Mouse (Mus musculus) hindbrain, embryonic 10.5 days (tissue): ENCODE measurements at regions not wholly inside any gene's neighbourhood (a gene's known extent, or its start where the extent isn't known, plus 50 kb on each side); places are given as distances from the start of the nearest gene placed in this dataset.

Experiments used
- DNase-seq: peaks from one replicate; pipeline ENCODE4 v3.0.0-alpha.2; 2017; ENCODE audit warnings: low spot score
- H3K27ac ChIP-seq: fragments of 300-500 bp; sonication (generic); 2 replicates; pipeline ENCODE4 v1.5.1; 2016; ENCODE audit warnings: mild to moderate bottlenecking, moderate library complexity
- H3K27me3 ChIP-seq: fragments of 300-500 bp; sonication (generic); 2 replicates; pipeline ENCODE4 v1.6.1; 2016; ENCODE audit warnings: mild to moderate bottlenecking; ENCODE audit not compliant: poor library complexity, insufficient read depth, severe bottlenecking
- H3K36me3 ChIP-seq: fragments of 300-500 bp; sonication (generic); 2 replicates; pipeline ENCODE4 v1.6.1; 2016; ENCODE audit warnings: mild to moderate bottlenecking, moderate library complexity
- H3K4me1 ChIP-seq: fragments of 300-500 bp; sonication (generic); replicated peaks from 2 replicates; pipeline ENCODE4 v1.6.1; 2016; ENCODE audit warnings: mild to moderate bottlenecking
- H3K4me3 ChIP-seq: fragments of 300-500 bp; sonication (generic); 2 replicates; pipeline ENCODE4 v1.5.1; 2016; ENCODE audit warnings: mild to moderate bottlenecking, moderate library complexity
- H3K9me3 ChIP-seq: fragments of 300-500 bp; sonication (generic); 2 replicates; pipeline ENCODE4 v1.6.1; 2016; ENCODE audit warnings: mild to moderate bottlenecking, moderate library complexity
- WGBS: fragments of 180-500 bp; shearing (Covaris S2); methylation state at CpG from one replicate; pipeline ENCODE4 v1.1.7; 2016; 5-methylcytosine and 5-hydroxymethylcytosine counted together

DNA sequence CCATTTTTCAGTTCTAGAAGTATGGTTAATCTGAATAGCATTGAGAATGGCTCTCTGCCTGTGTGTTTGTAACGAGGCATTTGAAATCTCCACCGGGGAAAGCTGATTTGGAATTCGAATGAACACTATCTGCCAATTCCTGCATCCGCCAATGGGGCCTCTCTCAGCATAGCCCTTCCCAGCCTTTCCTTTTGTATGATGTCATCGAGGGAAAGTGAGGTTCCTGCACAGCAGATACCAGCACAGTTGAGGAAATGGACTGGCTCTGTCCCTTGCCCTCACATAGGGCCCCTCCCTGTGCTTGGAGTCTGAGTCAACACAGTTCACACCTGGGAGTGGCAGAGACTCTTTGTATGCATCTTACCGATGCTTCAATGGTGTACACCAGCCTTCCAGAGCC, 253.0 kb downstream of the Bcor start:
- 78% methylated on average over 6 of the region's 6 CpGs for WGBS
- Histone ChIP-seq H3K4me3 (no peak overlapping the region), H3K4me1 (0 out of 2 replicates have a peak, but pooled peaks cover 3% of the 10 kb centered on the region), H3K27ac (no peak overlapping the region), H3K36me3 (no peaks in the 10 kb centered on the region), H3K9me3 (no peaks in the 10 kb centered on the region), H3K27me3 (peaks cover 75% of the 10 kb centered on the region)
- DNase-seq: no peak

- Histone ChIP-seq H3K36me3 (no peaks in the 10 kb centered on the region), H3K27ac (no peak overlapping the region), H3K27me3 (peaks cover 81% of the 10 kb centered on the region), H3K4me3 (no peak overlapping the region), H3K9me3 (no peaks in the 10 kb centered on the region), H3K4me1 (no peaks in the 10 kb centered on the region)
- WGBS: 79% methylated on average over 10 of the region's 10 CpGs
- DNase-seq: no peak
Observed at GRCm38 (mm10) chrX:11915984-11916383, 244.2 kb downstream of the Bcor start.

GRCm38 (mm10) chrX:11920231-11920630, 239.9 kb downstream of the Bcor start:
- H3K9me3 ChIP-seq: no peaks in the 10 kb centered on the region
- H3K27me3 ChIP-seq: peaks cover 86% of the 10 kb centered on the region
- 66% methylated on average over 2 of the region's 2 CpGs for WGBS
- H3K36me3 ChIP-seq: no peaks in the 10 kb centered on the region
- no peak overlapping the region for H3K27ac ChIP-seq
- DNase-seq: no peak
- H3K4me3 ChIP-seq: no peak overlapping the region
- H3K4me1 ChIP-seq: no peaks in the 10 kb centered on the region

DNA sequence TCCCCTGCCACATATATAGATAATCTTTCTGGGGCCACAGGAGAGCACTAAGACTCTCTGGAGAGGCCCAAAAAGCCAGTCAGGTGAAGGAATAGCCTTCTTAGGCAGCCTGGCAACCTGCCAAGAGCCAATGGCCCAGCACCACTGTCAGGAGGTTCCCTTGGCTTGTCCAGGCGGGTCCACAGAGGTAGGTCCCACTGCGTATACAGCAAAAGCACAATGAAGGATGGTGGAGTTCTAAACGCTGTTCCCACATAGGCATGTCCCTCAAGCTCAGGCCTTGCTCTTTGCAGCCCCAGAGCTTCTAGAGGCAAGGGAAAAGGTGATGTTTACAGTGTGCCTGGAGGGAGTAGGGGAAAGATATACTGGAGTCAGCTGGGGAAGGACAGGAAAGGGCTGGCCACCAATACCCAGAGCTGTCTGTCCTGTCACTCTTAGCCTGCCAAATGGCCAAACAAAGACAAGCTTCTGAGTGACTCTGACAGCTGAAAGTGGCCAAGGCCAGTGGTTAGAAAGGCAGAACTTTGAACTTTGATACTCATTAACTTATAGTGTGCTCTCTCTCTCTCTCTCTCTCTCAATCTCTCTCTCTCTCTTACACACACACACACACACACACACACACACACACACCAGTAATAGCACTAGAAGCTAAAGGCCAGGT, 235.4 kb downstream of the Bcor start:
- H3K36me3 ChIP-seq: no peaks in the 10 kb centered on the region
- H3K27ac ChIP-seq: no peak overlapping the region
- H3K4me1 ChIP-seq: peaks cover 12% of the 10 kb centered on the region
- no peaks in the 10 kb centered on the region for H3K9me3 ChIP-seq
- 91% methylated on average over 3 of the region's 3 CpGs for WGBS
- no peak for DNase-seq
- H3K4me3 ChIP-seq: no peak overlapping the region
- H3K27me3 ChIP-seq: peaks cover 85% of the 10 kb centered on the region

- no peak overlapping the region for H3K4me3 ChIP-seq
- H3K27ac ChIP-seq: 0 out of 2 replicates have a peak overlapping the region, but pooled peaks have one; percentile 23
- H3K27me3 ChIP-seq: peaks cover 91% of the 10 kb centered on the region
- no peaks in the 10 kb centered on the region for H3K9me3 ChIP-seq
- H3K36me3 ChIP-seq: no peaks in the 10 kb centered on the region
- no peak for DNase-seq
- H3K4me1 ChIP-seq: peaks cover 29% of the 10 kb centered on the region
- WGBS: 26% methylated on average over 10 of the region's 10 CpGs
Observed at GRCm38 (mm10) chrX:11926868-11927535, 233.2 kb downstream of the Bcor start.

DNA sequence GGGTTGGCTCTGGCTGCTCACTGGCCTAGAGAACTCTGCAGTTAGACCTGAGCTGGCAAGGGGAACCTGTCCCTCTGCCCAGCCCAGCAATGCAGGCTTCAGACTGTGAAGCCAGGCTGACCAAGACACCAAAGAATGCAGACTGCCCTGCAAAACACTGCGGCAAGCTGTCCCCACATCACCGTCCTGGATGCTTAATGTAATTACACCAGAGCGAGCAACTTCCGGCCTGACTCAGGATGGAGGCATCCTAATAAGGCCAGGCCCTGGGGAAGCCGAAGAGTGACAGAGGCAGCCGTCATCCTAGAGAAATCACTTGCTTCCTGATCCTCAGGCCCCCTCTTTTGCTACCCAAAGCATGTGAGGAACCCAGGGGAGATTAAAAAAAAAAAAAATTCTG, 230.7 kb downstream of the Bcor start:
- Histone ChIP-seq H3K4me1 (peaks cover 29% of the 10 kb centered on the region), H3K4me3 (no peak overlapping the region), H3K27me3 (peaks cover 81% of the 10 kb centered on the region), H3K9me3 (no peaks in the 10 kb centered on the region), H3K36me3 (no peaks in the 10 kb centered on the region), H3K27ac (0 out of 2 replicates have a peak overlapping the region, but pooled peaks have one; percentile 35)
- DNase-seq: peak; percentile 3
- WGBS: 48% methylated on average over 6 of the region's 6 CpGs

GRCm38 (mm10) chrX:11931432-11931831, 228.7 kb downstream of the Bcor start:
- H3K4me1 ChIP-seq: peaks cover 29% of the 10 kb centered on the region
- H3K36me3 ChIP-seq: no peaks in the 10 kb centered on the region
- WGBS: 58% methylated on average over 9 of the region's 9 CpGs
- H3K27ac ChIP-seq: no peak overlapping the region
- H3K27me3 ChIP-seq: peaks cover 75% of the 10 kb centered on the region
- peak; percentile 3 for DNase-seq
- H3K9me3 ChIP-seq: no peaks in the 10 kb centered on the region
- no peak overlapping the region for H3K4me3 ChIP-seq

DNA sequence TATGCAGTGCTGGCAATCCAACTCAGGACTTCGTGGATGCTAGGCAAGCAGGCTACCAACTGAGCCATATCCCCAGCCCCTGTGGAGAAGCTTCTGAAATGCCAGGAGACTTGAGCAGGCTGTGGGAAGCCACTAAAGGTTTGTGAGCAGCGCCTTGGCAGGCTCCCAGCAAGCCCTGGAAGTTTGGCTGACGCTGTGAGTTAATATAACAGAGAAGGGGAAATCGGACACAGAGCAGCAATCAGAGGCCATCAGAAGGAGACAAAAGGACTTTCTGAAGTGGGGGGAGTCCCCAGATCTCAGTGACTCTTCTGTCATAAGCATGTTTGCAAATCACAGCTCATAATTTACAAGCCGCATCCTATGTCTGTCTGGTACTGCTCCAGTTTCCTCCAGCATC, 224.8 kb downstream of the Bcor start:
- Histone ChIP-seq H3K36me3 (no peaks in the 10 kb centered on the region), H3K4me3 (no peak overlapping the region), H3K9me3 (no peaks in the 10 kb centered on the region), H3K27me3 (peaks cover 53% of the 10 kb centered on the region), H3K4me1 (peaks cover 11% of the 10 kb centered on the region), H3K27ac (no peak overlapping the region)
- DNase-seq: no peak
- 73% methylated on average over 5 of the region's 5 CpGs for WGBS

GRCm38 (mm10) chrX:11940246-11940645, 219.9 kb downstream of the Bcor start:
- no peak for DNase-seq
- Histone ChIP-seq H3K27me3 (peaks cover 59% of the 10 kb centered on the region), H3K36me3 (no peaks in the 10 kb centered on the region), H3K4me1 (peaks cover 5% of the 10 kb centered on the region; the same call in 1 of the 2 replicates), H3K4me3 (no peak overlapping the region), H3K9me3 (no peaks in the 10 kb centered on the region), H3K27ac (no peak overlapping the region)
- WGBS: 90% methylated on average over 2 of the region's 2 CpGs

DNA sequence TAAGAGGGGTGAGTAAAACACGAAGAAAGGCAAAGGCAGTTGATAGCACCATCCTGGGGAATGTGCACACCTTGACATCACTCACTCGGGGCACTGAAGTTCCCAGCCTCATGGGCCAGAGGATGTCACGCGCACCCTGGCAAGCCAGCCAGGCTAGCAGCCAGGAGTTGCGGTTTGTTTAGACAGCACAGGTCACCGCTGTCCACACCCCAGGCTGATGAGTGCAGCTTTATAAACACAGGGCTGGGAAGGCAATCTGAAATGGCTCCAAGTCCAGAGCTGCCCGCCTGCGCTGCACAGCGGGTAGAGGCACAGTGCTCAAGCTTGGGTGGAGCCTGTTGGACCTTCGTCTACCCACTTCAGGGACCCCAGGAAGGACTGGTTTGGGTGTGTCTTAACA, 216.8 kb downstream of the Bcor start:
- no peak for DNase-seq
- Histone ChIP-seq H3K27ac (no peak overlapping the region), H3K36me3 (no peaks in the 10 kb centered on the region), H3K9me3 (no peaks in the 10 kb centered on the region), H3K4me3 (no peak overlapping the region), H3K27me3 (peaks cover 79% of the 10 kb centered on the region), H3K4me1 (peaks cover 5% of the 10 kb centered on the region; the same call in 1 of the 2 replicates)
- 66% methylated on average over 10 of the region's 10 CpGs for WGBS

DNA sequence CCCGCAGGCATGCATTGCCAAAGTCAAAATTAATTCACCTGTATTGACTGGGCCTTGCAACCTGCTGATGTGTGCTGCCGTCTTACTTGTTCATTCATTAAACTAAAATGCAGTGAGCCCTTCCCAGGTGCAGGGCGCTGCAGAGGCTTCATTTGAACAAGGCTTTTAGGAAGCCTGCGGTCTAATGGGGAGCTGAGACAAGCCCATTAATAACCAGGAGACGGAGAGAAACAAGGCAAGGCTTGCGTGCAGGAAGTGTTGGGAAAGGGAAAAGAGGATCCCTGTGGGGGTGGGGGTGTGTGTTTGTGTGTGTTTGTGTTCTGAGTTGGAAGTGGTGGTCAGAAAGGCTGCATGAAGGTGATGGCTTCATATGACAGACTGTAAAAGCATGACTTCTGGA, 215.6 kb downstream of the Bcor start:
- Histone ChIP-seq H3K9me3 (no peaks in the 10 kb centered on the region), H3K27ac (no peak overlapping the region), H3K4me3 (no peak overlapping the region), H3K36me3 (no peaks in the 10 kb centered on the region), H3K4me1 (peaks cover 5% of the 10 kb centered on the region; the same call in 1 of the 2 replicates), H3K27me3 (peaks cover 89% of the 10 kb centered on the region)
- 36% methylated on average over 6 of the region's 6 CpGs for WGBS
- DNase-seq: no peak

DNA sequence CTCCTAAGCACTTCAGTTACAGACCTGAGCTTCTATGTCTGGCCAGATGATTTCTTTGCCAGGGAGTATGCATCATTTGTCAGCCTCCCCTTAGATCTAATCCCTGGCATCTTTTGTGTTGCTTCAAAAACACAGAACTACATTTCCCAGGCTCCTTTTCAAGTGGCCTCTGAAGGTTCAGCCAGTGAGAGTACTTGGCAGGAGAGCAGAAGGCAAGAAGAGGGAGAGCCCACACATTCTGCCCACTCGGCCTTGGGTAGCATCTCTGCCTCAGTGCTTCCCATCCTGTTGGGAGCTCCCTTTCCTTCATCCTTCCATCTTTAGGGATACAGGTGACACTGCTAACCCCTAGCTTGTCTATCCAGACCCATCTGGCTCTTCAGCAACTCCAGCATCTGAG, 214.9 kb downstream of the Bcor start:
- no peak for DNase-seq

DNA sequence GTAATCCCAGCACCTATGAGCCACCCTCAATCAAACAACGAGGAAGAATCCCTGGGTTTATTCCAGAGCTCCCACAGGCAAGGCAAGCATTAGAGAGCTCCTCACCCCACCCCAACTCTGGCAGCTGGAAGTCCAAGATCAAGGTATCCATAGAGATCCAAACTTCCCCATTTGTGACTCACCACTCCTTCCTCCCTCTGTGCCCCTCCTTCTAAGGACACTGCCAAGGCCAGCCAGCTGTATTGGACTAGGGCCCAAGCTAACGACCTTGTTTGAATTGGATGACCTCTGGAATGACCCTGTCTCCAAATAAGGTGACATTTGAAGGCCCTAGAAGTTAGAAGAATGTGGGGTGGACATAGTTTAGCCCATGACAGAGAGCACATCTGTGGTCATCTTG, 208.0 kb downstream of the Bcor start:
- WGBS: 61% methylated on average over 2 of the region's 2 CpGs
- H3K27me3 ChIP-seq: peaks cover 55% of the 10 kb centered on the region

More for the DNA sequence above, 214.9 kb downstream of the Bcor start:
- Histone ChIP-seq H3K4me1 (peaks cover 5% of the 10 kb centered on the region; the same call in 1 of the 2 replicates), H3K27ac (no peak overlapping the region), H3K4me3 (no peak overlapping the region), H3K27me3 (peaks cover 91% of the 10 kb centered on the region), H3K9me3 (no peaks in the 10 kb centered on the region), H3K36me3 (no peaks in the 10 kb centered on the region)
- WGBS: 31% methylated on average over 1 of the region's 1 CpGs

More for the DNA sequence above, 208.0 kb downstream of the Bcor start:
- H3K4me1 ChIP-seq: no peaks in the 10 kb centered on the region
- no peak for DNase-seq
- H3K27ac ChIP-seq: no peak overlapping the region
- no peaks in the 10 kb centered on the region for H3K36me3 ChIP-seq
- H3K4me3 ChIP-seq: no peak overlapping the region
- 0 out of 2 replicates have a peak, but pooled peaks cover 2% of the 10 kb centered on the region for H3K9me3 ChIP-seq
